Mouse (Mus musculus) heart, postnatal 4 days (tissue): ENCODE measurements around the gene Lingo4. TPM values are rescaled to one million over a fixed set of nuclear protein-coding genes. Genes with fewer than 3 reads are reported as not detected.
A peak's percentile ranks its signal among the peaks of the same experiment; 100 is the strongest.

Source experiments
- DNase-seq: peaks from one replicate; pipeline ENCODE4 v3.0.0; 2021
- total RNA-seq, 2 experiments: library from RNA; stranded (reverse); gene quantifications; 2 replicates each; pipeline ENCODE4 v1.2.3; 2021

Lingo4 gene
- total RNA-seq, 2 experiments from 2014 or later: 0.11 TPM; not detected in 1

GRCm38 (mm10) chr3:94387391-94387790 lies 10.9 kb upstream of the Lingo4 start:
- DNase-seq: no peak

DNA sequence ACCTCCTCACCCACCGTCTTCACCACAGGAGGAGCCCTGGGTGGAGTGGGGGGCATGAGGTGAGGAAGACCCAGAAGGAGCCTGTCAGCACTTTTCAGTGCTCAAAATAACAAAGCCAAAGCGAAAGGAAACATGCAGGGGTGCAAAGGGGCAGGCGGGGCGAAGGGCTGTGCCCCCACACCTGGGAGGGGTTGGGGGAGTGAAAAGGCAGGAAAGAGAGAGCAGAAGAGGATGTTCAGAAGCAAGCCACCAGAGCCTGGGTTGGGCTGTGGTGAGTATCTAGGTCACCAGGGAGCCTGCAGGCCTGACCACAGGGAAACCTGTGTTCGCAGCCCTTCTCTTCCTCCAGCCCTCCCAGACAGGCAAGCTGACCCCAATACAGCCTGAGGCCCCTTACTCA lies 10.3 kb upstream of the Lingo4 start:
- DNase-seq: no peak

GRCm38 (mm10) chr3:94389420-94389819 lies 8.9 kb upstream of the Lingo4 start:
- DNase-seq: no peak

DNA sequence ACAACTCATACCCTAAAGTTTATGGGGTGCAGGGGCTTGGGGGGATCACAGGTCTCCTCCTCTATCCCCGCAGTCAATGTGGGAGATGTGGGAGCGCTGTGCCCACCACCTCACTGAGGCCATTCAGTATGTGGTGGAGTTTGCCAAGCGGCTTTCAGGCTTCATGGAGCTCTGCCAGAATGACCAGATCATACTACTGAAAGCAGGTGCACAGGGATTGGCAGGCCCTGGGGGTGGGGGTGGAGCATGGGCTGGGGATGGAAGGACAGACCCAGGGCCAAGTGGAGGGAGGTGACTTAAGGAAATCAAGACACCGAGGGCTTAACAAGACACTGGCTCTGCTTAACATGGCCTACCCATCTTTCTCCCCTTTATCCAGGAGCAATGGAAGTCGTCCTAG lies 7.3 kb upstream of the Lingo4 start:
- no peak for DNase-seq

- DNase-seq: no peak
Measured at GRCm38 (mm10) chr3:94392128-94392527, 6.2 kb upstream of the Lingo4 start.

DNA sequence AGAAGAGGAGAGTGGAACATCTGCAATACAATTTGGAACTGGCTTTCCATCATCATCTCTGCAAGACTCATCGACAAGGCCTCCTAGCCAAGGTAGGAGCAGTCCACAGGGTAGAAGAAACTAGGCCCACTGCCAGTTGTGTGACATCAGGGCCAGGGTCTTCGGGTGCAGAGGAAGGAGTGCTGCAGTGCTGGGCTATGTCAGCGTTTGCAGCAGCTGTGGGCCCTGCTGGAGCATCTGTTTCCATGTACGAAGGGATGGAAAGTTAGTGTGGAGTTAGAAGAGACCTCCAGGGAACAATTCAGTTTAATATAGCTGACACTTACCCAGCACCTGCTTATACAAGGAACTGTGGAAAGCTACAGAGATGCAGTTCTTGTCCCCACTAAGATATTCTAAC lies 5.3 kb upstream of the Lingo4 start:
- DNase-seq: no peak

GRCm38 (mm10) chr3:94396336-94396735 lies 2.0 kb upstream of the Lingo4 start:
- no peak for DNase-seq

- no peak for DNase-seq
Measured at GRCm38 (mm10) chr3:94396851-94397250, 1.5 kb upstream of the Lingo4 start.

GRCm38 (mm10) chr3:94398943-94399481 lies 695 bp downstream of the Lingo4 start:
- peak; percentile 25 for DNase-seq

GRCm38 (mm10) chr3:94399663-94400310 lies 1.5 kb downstream of the Lingo4 start:
- DNase-seq: no peak

DNA sequence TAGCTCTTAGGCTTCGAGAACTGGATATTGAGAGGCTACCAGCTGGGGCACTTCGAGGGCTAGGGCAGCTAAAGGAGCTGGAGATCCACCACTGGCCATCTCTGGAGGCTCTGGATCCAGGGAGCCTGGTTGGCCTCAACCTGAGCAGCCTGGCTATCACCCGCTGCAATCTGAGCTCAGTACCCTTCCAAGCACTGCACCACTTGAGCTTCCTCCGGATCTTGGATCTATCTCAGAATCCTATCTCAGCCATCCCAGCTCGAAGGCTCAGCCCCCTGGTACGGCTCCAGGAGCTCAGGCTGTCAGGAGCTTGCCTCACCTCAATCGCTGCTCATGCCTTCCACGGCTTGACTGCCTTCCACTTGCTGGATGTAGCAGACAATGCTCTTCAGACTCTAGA lies 4.1 kb downstream of the Lingo4 start:
- no peak for DNase-seq

GRCm38 (mm10) chr3:94404366-94405054 lies 6.2 kb downstream of the Lingo4 start:
- no peak for DNase-seq

DNA sequence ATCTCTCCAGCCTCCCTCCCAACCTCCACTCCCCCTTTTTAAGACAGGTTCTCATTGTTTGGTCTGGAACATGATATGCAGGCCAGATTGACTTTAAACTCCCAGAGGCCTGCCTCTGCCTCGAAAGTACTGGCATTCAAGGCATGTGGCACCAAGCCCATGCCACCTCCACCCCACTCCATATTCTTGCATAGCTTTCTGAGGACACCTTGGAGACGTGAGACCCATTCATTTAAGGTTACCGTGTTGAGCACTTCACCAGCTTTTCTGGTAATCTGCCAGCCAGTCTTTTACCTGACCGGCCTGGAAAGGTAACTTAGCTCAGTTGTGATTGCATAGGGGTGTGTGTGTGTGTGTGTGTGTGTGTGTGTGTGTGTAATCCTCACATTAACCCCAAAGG lies 7.2 kb downstream of the Lingo4 start:
- no peak for DNase-seq

- no peak for DNase-seq
Measured at GRCm38 (mm10) chr3:94412530-94412929, 14.2 kb downstream of the Lingo4 start.

- DNase-seq: peak; percentile 96
Measured at GRCm38 (mm10) chr3:94413031-94413679, 14.8 kb downstream of the Lingo4 start, which contains the start of gene Tdrkh. TSS of gene Tdrkh (plus strand) at chr3:94413273.

DNA sequence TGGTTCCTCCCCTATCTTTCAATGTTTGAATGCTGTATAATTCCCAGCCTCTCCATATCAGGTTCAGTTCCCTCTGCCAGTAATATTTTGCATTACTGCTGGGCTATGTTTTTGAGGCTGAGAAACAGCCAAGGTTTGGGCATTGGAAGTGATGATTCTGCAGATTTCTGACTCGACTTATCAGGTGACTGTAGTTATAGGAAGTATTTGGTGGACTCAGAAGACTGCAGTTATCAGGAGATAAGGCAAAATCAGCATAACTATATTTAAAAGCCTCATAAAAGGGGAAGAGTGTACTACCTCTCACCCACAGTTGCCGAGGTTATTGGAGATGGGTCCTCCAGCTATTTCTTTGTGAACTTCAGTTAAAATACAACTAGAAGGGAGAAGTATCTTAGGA lies 32.7 kb downstream of the Lingo4 start:
- DNase-seq: no peak

DNA sequence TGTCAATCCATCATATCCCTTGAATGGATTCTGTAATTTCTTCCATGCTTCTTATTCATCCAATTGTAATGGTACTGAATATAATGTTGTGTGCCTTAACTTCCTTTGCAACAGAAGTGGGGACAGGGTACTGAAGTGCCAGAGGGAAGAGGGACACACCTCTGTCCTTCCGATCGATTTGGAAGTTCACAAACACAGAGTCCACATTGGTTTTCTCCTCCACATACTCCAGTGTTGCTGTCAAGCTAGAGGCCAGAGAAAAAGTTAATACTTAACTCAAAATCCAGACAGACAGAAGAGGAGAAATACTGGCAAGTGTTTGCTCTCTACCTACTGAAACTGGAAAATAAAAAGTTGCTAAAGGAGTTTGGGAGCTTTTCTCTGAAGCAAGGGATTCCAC lies 36.0 kb downstream of the Lingo4 start:
- DNase-seq: no peak

- DNase-seq: no peak
Measured at GRCm38 (mm10) chr3:94436420-94436819, 38.1 kb downstream of the Lingo4 start.

- DNase-seq: no peak
Measured at GRCm38 (mm10) chr3:94441182-94441581, 42.9 kb downstream of the Lingo4 start.

DNA sequence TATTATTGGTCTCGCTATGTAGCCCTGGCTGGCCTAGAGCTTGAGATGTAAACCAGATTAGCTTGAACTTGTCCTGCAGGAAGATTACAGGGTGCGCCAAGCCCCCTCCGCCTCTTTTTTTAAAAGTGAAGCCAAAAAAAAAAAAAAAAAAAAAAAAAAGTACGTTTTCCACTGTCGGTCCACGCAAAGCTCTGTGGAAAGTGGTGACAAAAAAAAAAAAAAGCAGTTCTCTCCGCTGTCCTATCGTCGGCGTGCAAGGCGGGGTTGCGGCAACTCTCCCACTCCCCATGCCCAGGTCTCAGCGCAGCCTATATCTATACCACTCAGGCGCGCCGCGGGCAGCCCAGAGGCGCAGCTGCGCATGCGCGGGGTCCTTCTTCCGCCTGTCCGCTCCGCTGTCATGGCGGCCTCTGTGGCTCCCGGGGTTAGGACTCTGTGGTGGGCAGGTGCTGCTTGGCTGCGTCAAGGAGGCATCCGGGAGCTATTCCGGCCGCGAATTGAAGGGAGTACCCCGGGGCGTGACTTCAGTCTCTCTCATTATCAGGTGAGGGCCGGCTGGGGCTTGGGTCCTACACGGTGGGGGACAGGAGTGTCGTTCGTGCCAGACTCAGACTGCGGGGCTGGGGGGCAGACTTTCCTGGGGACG lies 44.8 kb downstream of the Lingo4 start, which contains the start of gene Mrpl9:
Gene Mrpl9 (plus strand): TSS at position 368 of the 646 bp plus-strand sequence.
- DNase-seq: peak; percentile 97

GRCm38 (mm10) chr3:94443597-94443964 lies 45.3 kb downstream of the Lingo4 start, which contains the start of gene Oaz3:
TSS of gene Oaz3 (minus strand) at chr3:94443915.
- DNase-seq: no peak

GRCm38 (mm10) chr3:94449377-94449776 lies 51.1 kb downstream of the Lingo4 start:
- no peak for DNase-seq
